Mouse (Mus musculus) hindbrain, embryonic 10.5 days (tissue): ENCODE results near the gene Dcaf11. TPM values are rescaled to one million over a fixed set of nuclear protein-coding genes. Genes with fewer than 3 reads are reported as not detected.

Experiments used
- DNase-seq: peaks from one replicate; pipeline ENCODE4 v3.0.0-alpha.2; 2017; ENCODE audit warnings: low spot score
- H3K27ac ChIP-seq: fragments of 300-500 bp; sonication (generic); 2 replicates; pipeline ENCODE4 v1.5.1; 2016; ENCODE audit warnings: mild to moderate bottlenecking, moderate library complexity
- H3K27me3 ChIP-seq: fragments of 300-500 bp; sonication (generic); 2 replicates; pipeline ENCODE4 v1.6.1; 2016; ENCODE audit warnings: mild to moderate bottlenecking; ENCODE audit not compliant: poor library complexity, insufficient read depth, severe bottlenecking
- H3K36me3 ChIP-seq: fragments of 300-500 bp; sonication (generic); 2 replicates; pipeline ENCODE4 v1.6.1; 2016; ENCODE audit warnings: mild to moderate bottlenecking, moderate library complexity
- H3K4me1 ChIP-seq: fragments of 300-500 bp; sonication (generic); replicated peaks from 2 replicates; pipeline ENCODE4 v1.6.1; 2016; ENCODE audit warnings: mild to moderate bottlenecking
- H3K4me3 ChIP-seq: fragments of 300-500 bp; sonication (generic); 2 replicates; pipeline ENCODE4 v1.5.1; 2016; ENCODE audit warnings: mild to moderate bottlenecking, moderate library complexity
- H3K9me3 ChIP-seq: fragments of 300-500 bp; sonication (generic); 2 replicates; pipeline ENCODE4 v1.6.1; 2016; ENCODE audit warnings: mild to moderate bottlenecking, moderate library complexity
- WGBS: fragments of 180-500 bp; shearing (Covaris S2); methylation state at CpG from one replicate; pipeline ENCODE4 v1.1.7; 2016; 5-methylcytosine and 5-hydroxymethylcytosine counted together
- polyA plus RNA-seq: library from polyadenylated mRNA; unstranded; fragments of >200 nt; fragmentation: Nextera tagmentation; extraction: Ambion mirVana; gene quantifications from 2 replicates; pipeline ENCODE4 v1.2.1, GENCODE M21; 2016

The Dcaf11 gene
- polyA plus RNA-seq, 1 experiment from 2014 or later = 94.1 TPM

- Histone ChIP-seq H3K4me3 (peak overlapping the region; percentile 86), H3K27me3 (no peaks in the 10 kb centered on the region), H3K9me3 (no peaks in the 10 kb centered on the region), H3K4me1 (peaks cover 33% of the 10 kb centered on the region), H3K36me3 (peaks cover 58% of the 10 kb centered on the region), H3K27ac (peak overlapping the region; percentile 94)
- no peak for DNase-seq
- 12% methylated on average over 16 of the region's 16 CpGs for WGBS
These were observed 32.4 kb downstream of the Dcaf11 start for GRCm38 (mm10) chr14:55592226-55592625.

- peaks cover 76% of the 10 kb centered on the region for H3K36me3 ChIP-seq
- no peak for DNase-seq
- no peaks in the 10 kb centered on the region for H3K27me3 ChIP-seq
- 80% methylated on average over 13 of the region's 13 CpGs for WGBS
- no peak overlapping the region for H3K4me3 ChIP-seq
- H3K9me3 ChIP-seq = no peaks in the 10 kb centered on the region
- no peak overlapping the region for H3K27ac ChIP-seq
- H3K4me1 ChIP-seq = peaks cover 23% of the 10 kb centered on the region
These were observed 36.4 kb downstream of the Dcaf11 start for GRCm38 (mm10) chr14:55596036-55596690.

GRCm38 (mm10) chr14:55598521-55599390 is 39.0 kb downstream of the Dcaf11 start:
- H3K4me3 ChIP-seq = no peak overlapping the region
- no peak overlapping the region for H3K27ac ChIP-seq
- H3K9me3 ChIP-seq = no peaks in the 10 kb centered on the region
- peaks cover 99% of the 10 kb centered on the region for H3K36me3 ChIP-seq
- WGBS = 93% methylated on average over 21 of the region's 21 CpGs
- no peak for DNase-seq
- no peaks in the 10 kb centered on the region for H3K27me3 ChIP-seq
- peaks cover 7% of the 10 kb centered on the region for H3K4me1 ChIP-seq

GRCm38 (mm10) chr14:55603271-55603632 is 43.4 kb downstream of the Dcaf11 start, which contains the start of gene Irf9:
Irf9 (plus strand) TSS chr14:55603571.
- no peaks in the 10 kb centered on the region for H3K27me3 ChIP-seq
- H3K27ac ChIP-seq = peak within 1 kb of the TSS; percentile 77
- peak within 1 kb of the TSS; percentile 43 for H3K4me3 ChIP-seq
- H3K9me3 ChIP-seq = no peaks in the 10 kb centered on the region
- DNase-seq = no peak
- peaks cover 16% of the 10 kb centered on the region for H3K4me1 ChIP-seq
- H3K36me3 ChIP-seq = peaks cover 94% of the 10 kb centered on the region
- WGBS = 88% methylated on average over 7 of the region's 7 CpGs

DNA sequence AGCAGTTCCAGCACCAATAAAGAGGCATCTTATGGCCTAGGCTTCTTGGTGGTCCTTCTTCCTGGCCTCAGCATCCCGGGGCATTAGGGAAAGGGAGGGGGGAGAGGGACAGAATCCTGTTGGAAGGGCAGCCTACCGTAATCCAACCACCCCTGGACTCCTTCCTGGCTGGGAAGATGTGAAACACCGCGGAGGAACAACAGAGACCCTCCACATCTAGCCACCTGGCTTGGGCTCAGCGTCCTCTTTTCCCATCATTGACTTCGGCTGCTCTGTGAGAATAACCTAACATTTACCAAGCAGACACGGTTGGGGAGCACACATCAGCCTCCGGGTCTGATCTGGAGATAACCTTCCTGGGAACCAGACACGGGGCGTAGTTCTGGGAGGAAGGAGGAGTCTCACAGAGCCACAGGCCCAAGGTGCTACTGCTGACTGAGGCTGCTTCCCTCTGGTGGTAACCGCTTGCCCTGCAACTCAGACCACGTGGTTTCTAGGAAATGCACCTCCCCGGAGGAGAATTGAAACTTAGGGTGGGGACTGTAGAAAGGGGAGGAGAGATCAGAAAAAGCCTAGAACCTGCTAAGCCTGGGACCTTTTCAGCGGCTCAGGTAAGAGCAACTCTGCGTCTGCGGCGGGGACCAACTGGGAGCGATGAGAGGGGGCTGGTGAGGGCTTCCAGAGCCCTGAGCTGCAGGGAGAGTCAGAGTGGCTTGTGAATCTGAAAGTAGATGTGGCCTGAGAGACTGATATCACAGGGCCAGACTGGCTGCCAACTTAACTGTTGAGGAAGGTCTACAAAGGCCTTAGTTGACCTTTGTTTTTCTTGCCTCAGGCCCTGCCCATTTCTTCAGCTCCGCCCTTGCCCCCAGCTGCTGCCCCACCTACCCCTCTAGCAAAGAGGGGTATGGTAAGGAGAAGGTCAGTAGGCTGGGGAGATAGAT is 44.1 kb downstream of the Dcaf11 start:
- Histone ChIP-seq H3K9me3 (no peaks in the 10 kb centered on the region), H3K4me1 (peaks cover 16% of the 10 kb centered on the region), H3K4me3 (peak overlapping the region; percentile 43), H3K27me3 (no peaks in the 10 kb centered on the region), H3K36me3 (peaks cover 94% of the 10 kb centered on the region), H3K27ac (peak overlapping the region; percentile 77)
- DNase-seq = peak; percentile 84
- 21% methylated on average over 19 of the region's 19 CpGs for WGBS

DNA sequence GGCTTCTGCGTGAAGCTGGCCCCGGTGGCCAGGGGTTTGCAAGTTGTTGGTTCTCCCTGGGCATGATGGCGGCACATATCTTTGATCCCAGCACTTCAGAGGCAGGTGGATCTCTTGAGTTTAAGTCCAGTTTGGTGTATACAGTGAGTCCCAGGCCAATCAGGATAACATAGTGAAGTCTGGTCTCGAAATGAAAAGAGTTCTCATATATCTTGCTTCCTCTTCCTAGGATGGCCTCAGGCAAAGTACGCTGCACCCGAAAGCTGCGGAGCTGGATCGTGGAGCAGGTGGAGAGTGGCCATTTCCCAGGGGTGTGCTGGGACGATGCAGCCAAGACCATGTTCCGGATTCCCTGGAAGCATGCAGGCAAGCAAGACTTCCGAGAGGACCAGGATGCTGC is 45.0 kb downstream of the Dcaf11 start:
- no peak for DNase-seq
- Histone ChIP-seq H3K4me1 (peaks cover 16% of the 10 kb centered on the region), H3K27ac (no peak overlapping the region), H3K9me3 (no peaks in the 10 kb centered on the region), H3K4me3 (no peak overlapping the region), H3K36me3 (peaks cover 94% of the 10 kb centered on the region), H3K27me3 (no peaks in the 10 kb centered on the region)
- 95% methylated on average over 11 of the region's 11 CpGs for WGBS

DNA sequence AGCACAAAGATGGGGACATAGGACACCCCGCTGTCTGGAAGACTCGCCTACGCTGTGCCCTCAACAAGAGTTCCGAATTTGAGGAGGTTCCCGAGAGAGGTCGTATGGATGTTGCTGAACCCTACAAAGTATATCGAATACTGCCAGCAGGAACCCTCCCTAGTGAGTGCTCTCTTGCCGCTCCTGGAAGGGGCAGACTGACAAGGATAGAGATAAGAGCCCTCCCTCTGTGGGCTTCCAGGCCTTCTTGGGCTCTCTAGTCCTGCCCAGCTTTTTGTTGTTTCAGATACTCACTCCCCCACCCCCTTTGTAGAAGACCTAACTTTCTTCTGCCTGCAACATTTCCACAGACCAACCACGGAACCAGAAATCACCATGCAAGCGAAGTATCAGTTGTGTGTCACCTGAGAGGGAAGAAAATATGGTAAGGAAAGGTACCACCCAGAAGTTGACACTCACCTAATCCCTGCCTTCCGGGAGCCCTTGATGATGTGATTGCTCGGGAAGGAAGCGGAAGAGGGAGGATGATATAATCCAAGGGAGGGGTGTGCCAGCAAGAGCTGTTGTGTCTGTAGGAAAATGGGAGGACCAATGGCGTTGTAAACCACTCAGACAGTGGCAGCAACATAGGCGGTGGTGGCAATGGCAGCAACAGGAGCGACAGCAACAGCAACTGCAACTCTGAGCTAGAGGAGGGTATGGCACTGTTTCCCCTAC is 46.1 kb downstream of the Dcaf11 start:
- Histone ChIP-seq H3K27me3 (no peaks in the 10 kb centered on the region), H3K9me3 (no peaks in the 10 kb centered on the region), H3K36me3 (peaks cover 90% of the 10 kb centered on the region), H3K4me3 (no peak overlapping the region), H3K4me1 (peaks cover 16% of the 10 kb centered on the region), H3K27ac (no peak overlapping the region)
- DNase-seq = no peak
- 93% methylated on average over 16 of the region's 16 CpGs for WGBS

GRCm38 (mm10) chr14:55608339-55608738 is 48.5 kb downstream of the Dcaf11 start:
- Histone ChIP-seq H3K27ac (no peak overlapping the region), H3K27me3 (no peaks in the 10 kb centered on the region), H3K4me3 (no peak overlapping the region), H3K4me1 (peaks cover 14% of the 10 kb centered on the region), H3K36me3 (peaks cover 66% of the 10 kb centered on the region), H3K9me3 (no peaks in the 10 kb centered on the region)
- no peak for DNase-seq
- WGBS = 95% methylated on average over 6 of the region's 6 CpGs

DNA sequence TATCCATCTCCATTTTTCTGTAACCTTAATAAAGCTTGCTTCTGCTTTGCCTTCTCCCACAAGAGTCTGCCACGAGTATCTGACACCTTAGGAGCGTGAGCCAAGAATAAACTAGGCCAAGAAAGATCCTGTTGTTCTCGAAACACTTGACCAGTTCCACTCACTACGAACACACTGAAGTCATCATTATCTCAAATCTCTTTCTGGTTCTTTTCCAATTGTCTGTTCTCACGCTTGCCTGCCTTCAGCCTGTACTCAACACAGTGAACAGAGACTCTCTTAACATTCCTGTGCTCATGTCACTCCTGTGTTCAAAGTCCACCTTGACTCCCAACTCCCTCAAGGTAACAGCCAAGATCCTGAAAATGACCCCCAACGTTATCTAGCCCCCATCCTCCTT is 53.5 kb downstream of the Dcaf11 start:
- H3K27ac ChIP-seq = no peak overlapping the region
- no peak for DNase-seq
- H3K36me3 ChIP-seq = peaks cover 22% of the 10 kb centered on the region
- H3K9me3 ChIP-seq = no peaks in the 10 kb centered on the region
- WGBS = 74% methylated on average over 6 of the region's 6 CpGs
- peaks cover 10% of the 10 kb centered on the region for H3K4me1 ChIP-seq
- H3K27me3 ChIP-seq = 0 out of 2 replicates have a peak, but pooled peaks cover under 1% of the 10 kb centered on the region
- H3K4me3 ChIP-seq = no peak overlapping the region

DNA sequence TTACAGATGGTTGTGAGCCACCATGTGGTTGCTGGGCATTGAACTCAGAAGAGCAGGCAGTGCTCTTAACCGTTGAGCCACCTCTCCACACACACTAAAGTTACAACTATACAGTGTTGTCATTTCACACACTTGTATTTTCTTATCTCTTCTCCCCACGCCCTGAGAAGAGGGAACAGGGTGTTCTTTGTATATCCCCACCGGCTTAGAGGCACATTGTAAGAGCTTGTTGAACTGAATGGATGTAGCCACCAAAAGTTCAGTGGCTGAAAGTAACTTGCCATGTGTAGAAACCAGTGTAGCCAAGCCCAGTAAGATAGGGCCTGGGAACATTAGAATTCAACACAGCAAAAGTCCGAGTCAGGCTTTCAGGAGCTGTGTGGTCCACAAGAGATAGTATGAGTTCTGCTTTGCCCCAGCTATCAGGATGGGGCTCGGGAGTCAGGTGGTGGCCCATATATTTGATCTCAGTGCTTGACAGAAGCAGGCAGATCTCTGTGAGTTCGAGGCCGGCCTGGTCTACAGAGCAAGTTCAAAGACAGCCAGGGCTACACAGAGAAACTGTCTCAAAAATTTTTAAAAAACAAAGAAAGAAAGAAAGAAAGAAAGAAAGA is 54.9 kb downstream of the Dcaf11 start:
- Histone ChIP-seq H3K4me3 (no peak overlapping the region), H3K27ac (no peak overlapping the region), H3K36me3 (peaks cover 8% of the 10 kb centered on the region), H3K27me3 (peaks cover 12% of the 10 kb centered on the region; the same call in 1 of the 2 replicates), H3K4me1 (peaks cover 17% of the 10 kb centered on the region), H3K9me3 (no peaks in the 10 kb centered on the region)
- WGBS = 84% methylated on average over 7 of the region's 7 CpGs
- no peak for DNase-seq

GRCm38 (mm10) chr14:55615876-55616275 is 56.1 kb downstream of the Dcaf11 start:
- H3K4me1 ChIP-seq = peaks cover 17% of the 10 kb centered on the region
- peaks cover 14% of the 10 kb centered on the region; the same call in 1 of the 2 replicates for H3K27me3 ChIP-seq
- no peak overlapping the region for H3K27ac ChIP-seq
- no peak overlapping the region for H3K4me3 ChIP-seq
- no peaks in the 10 kb centered on the region for H3K36me3 ChIP-seq
- 39% methylated on average over 2 of the region's 2 CpGs for WGBS
- no peak for DNase-seq
- no peaks in the 10 kb centered on the region for H3K9me3 ChIP-seq
